Mouse (Mus musculus) myocyte (in vitro differentiated cells): Measurements from ENCODE around the gene Tmem8b. TPM values are rescaled to one million over a fixed set of nuclear protein-coding genes. Genes with fewer than 3 reads are reported as not detected.

Experiments
- H3K27me3 ChIP-seq: one replicate; pipeline ENCODE4 v1.6.1; 2011; ENCODE audit not compliant: control insufficient read depth, insufficient read depth, insufficient read length
- H3K36me3 ChIP-seq: one replicate; pipeline ENCODE4 v1.6.1; 2011; ENCODE audit not compliant: control insufficient read depth, insufficient read depth
- H3K4me2 ChIP-seq: one replicate; pipeline ENCODE4 v1.6.1; 2011; ENCODE audit warnings: low read depth, control low read depth
- H3K4me3 ChIP-seq: one replicate; pipeline ENCODE4 v1.5.1; 2011; ENCODE audit warnings: mild to moderate bottlenecking, control low read depth, moderate library complexity
- H3K79me2 ChIP-seq: one replicate; pipeline ENCODE4 v1.6.1; 2011; ENCODE audit not compliant: control insufficient read depth, insufficient read depth
- H3ac ChIP-seq: one replicate; pipeline ENCODE4 v1.6.1; 2011; ENCODE audit not compliant: control insufficient read depth, insufficient read length
- CEBPB ChIP-seq: IDR thresholded peaks from 2 replicates; pipeline ENCODE4 v1.6.1; 2011; ENCODE audit warnings: mild to moderate bottlenecking, moderate library complexity; ENCODE audit not compliant: poor library complexity, insufficient read depth, severe bottlenecking
- E2F4 ChIP-seq: IDR thresholded peaks from one replicate; pipeline ENCODE4 v1.6.1; 2011; ENCODE audit warnings: mild to moderate bottlenecking, control low read depth, moderate library complexity; ENCODE audit not compliant: insufficient read depth
- MAX ChIP-seq: IDR thresholded peaks from one replicate; pipeline ENCODE4 v1.6.1; 2011; ENCODE audit warnings: low read depth, mild to moderate bottlenecking, control low read depth
- MYOD1 ChIP-seq, 3 experiments: IDR thresholded peaks; one replicate each; pipeline ENCODE4 v1.6.1; 2011; ENCODE audit warnings: control low read depth in 2 of 3, low read depth in 2 of 3, mild to moderate bottlenecking in 2 of 3, moderate library complexity in 1 of 3; ENCODE audit not compliant: insufficient read length in 2 of 3, control insufficient read depth in 1 of 3
- MYOG ChIP-seq, 3 experiments: IDR thresholded peaks; one replicate each; pipeline ENCODE4 v1.6.1; 2011; ENCODE audit warnings: control low read depth in 2 of 3, low read depth in 2 of 3, mild to moderate bottlenecking in 2 of 3; ENCODE audit not compliant: insufficient read length in 2 of 3, control insufficient read depth in 1 of 3, insufficient read depth in 1 of 3
- POLR2A ChIP-seq: IDR thresholded peaks from one replicate; pipeline ENCODE4 v1.6.1; 2011; ENCODE audit warnings: low read depth, mild to moderate bottlenecking, control low read depth, moderate library complexity; ENCODE audit not compliant: insufficient read length
- POLR2AphosphoS2 ChIP-seq: IDR thresholded peaks from one replicate; pipeline ENCODE4 v1.6.1; 2011; ENCODE audit warnings: low read depth, control low read depth; ENCODE audit not compliant: insufficient read length
- REST ChIP-seq: IDR thresholded peaks from one replicate; pipeline ENCODE4 v1.6.1; 2011; ENCODE audit warnings: mild to moderate bottlenecking, control low read depth, moderate library complexity; ENCODE audit not compliant: insufficient read depth, insufficient read length
- SRF ChIP-seq: IDR thresholded peaks from one replicate; pipeline ENCODE4 v1.6.1; 2011; ENCODE audit warnings: low read depth; ENCODE audit not compliant: control insufficient read depth, insufficient read length
- TCF12 ChIP-seq: IDR thresholded peaks from one replicate; pipeline ENCODE4 v1.6.1; 2011; ENCODE audit warnings: mild to moderate bottlenecking, control low read depth; ENCODE audit not compliant: poor library complexity, insufficient read depth, severe bottlenecking
- TCF3 ChIP-seq: IDR thresholded peaks from one replicate; pipeline ENCODE4 v1.6.1; 2011; ENCODE audit warnings: low read depth, control low read depth; ENCODE audit not compliant: insufficient read length
- USF1 ChIP-seq: IDR thresholded peaks from one replicate; pipeline ENCODE4 v1.6.1; 2011; ENCODE audit warnings: low read depth, mild to moderate bottlenecking, control low read depth, moderate library complexity
- polyA plus RNA-seq: library from polyadenylated mRNA; unstranded; fragments of >200 nt; fragmentation: generic; extraction: Trizol; gene quantifications from one replicate; pipeline ENCODE4 v1.2.1, GENCODE M21; 2012; ENCODE audit warnings: missing spikeins

The Tmem8b gene
- polyA plus RNA-seq, 1 experiment, result 1.7 TPM

DNA sequence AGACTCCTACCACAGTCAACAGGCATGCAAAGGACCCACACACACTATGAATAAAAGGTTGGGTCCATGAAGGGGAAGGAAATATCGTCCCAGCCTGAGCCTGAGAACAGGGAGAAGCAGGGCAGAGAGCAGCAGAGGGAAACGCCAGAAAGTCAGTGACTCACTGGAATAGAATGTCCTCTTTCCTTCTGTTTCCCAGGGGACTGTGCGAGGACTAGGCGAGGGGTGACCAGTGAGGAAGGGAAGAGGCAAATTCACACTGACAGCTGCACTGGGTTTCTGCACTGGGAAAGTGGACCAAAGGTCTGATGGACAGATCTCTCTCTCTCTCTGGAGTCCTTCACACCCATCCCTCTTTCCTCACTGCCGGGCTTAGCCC is 59.8 kb downstream of the Tmem8b start:
- TF ChIP-seq MYOD1 (IDR thresholded peaks at IDR 0.05; ENCODE audit: control insufficient read depth in 1 of 3, insufficient read length in 2 of 3, low read depth in 2 of 3) (peak in 2 of 3 experiments; percentile 78 to 85), TCF12 (peak; percentile 33), USF1 (no peak), MYOG (IDR thresholded peaks at IDR 0.05; ENCODE audit: control insufficient read depth in 1 of 3, insufficient read depth in 1 of 3, insufficient read length in 2 of 3, low read depth in 2 of 3) (peak in 1 of 3 experiments; percentile 66), SRF (no peak), REST (no peak), POLR2A (no peak), CEBPB (no peak)
- Histone ChIP-seq H3K27me3 (no peaks in the 10 kb centered on the region), H3K79me2 (no peaks in the 10 kb centered on the region), H3K36me3 (no peaks in the 10 kb centered on the region), H3K4me2 (peak overlapping the region; percentile 79), H3K4me3 (no peak overlapping the region), H3ac (no peak overlapping the region)

DNA sequence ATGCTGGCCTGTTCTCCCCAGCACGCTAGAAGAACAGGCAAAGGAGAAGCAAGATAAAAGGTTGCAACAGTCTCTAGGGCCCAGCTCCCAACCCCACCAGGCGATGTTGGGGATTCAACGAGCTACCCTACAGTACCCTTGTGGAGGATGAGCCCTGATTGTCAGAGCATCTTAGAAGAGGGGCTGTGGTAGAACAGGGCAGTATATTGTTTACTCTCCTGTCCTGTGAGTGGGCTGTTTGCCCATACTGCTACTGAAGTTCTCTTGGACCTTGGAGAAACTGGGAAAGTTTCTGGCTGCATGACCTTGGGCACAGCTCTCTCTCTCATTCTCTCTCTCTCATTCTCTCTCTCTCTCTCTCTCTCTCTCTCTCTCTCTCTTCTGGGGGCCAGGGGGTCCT is 60.4 kb downstream of the Tmem8b start:
- no peak for TF ChIP-seq E2F4
- no peak for TF ChIP-seq SRF
- TF ChIP-seq CEBPB, result no peak
- no peak for TF ChIP-seq MAX
- no peak for TF ChIP-seq TCF12
- TF ChIP-seq USF1, result no peak
- peak overlapping the region; percentile 79 for H3K4me2 ChIP-seq
- H3K36me3 ChIP-seq, result no peaks in the 10 kb centered on the region
- no peaks in the 10 kb centered on the region for H3K27me3 ChIP-seq
- no peak overlapping the region for H3K4me3 ChIP-seq
- no peak overlapping the region for H3ac ChIP-seq
- H3K79me2 ChIP-seq, result no peaks in the 10 kb centered on the region

DNA sequence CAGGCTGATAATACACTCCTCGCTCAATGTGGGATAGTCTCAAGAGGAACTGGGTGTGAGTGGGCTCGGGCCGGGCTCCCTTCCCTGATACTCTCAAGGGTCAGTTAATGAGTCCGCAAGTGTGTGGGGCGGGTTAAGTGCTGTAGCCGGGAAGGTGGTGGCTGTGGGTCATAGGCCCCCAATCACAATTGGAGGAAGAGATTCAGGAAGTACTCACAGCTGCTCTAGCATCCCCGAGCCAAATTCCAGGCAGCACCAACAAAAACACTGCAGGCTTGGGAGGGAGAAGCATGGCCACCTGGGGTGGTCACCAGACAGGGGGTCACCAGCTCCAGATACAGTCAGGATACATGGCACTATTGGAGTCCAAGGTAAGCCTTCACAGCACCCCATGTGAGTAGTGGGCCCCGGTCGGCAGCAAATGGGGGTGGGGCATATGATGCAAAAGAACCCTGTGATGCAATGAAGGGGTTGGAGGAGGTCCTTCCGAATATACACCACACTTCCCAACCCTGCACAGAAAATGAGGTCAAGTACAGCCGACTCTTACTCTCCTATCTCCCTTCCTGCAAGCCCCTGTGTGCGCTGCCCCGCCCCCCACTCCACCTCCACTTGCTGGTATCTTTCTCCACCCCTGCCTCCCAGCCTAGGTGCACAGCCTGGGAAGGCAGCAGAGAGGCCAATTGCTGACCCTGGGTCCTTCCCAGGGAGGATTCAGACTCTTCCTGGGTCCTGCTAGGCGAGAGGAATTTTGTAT is 61.2 kb downstream of the Tmem8b start, which contains the start of gene Spaar:
Gene Spaar, plus strand, starts transcription at position 241 of the 757 bp plus-strand sequence.
- Histone ChIP-seq H3K4me2 (peak within 1 kb of the TSS; percentile 79), H3K79me2 (no peaks in the 10 kb centered on the region), H3K27me3 (no peaks in the 10 kb centered on the region), H3ac (no peak within 1 kb of the TSS), H3K4me3 (no peak within 1 kb of the TSS), H3K36me3 (no peaks in the 10 kb centered on the region)
- no peak for TF ChIP-seq USF1
- TF ChIP-seq MYOD1 (IDR thresholded peaks at IDR 0.05; ENCODE audit: control insufficient read depth in 1 of 3, insufficient read length in 2 of 3, low read depth in 2 of 3), result no peak

DNA sequence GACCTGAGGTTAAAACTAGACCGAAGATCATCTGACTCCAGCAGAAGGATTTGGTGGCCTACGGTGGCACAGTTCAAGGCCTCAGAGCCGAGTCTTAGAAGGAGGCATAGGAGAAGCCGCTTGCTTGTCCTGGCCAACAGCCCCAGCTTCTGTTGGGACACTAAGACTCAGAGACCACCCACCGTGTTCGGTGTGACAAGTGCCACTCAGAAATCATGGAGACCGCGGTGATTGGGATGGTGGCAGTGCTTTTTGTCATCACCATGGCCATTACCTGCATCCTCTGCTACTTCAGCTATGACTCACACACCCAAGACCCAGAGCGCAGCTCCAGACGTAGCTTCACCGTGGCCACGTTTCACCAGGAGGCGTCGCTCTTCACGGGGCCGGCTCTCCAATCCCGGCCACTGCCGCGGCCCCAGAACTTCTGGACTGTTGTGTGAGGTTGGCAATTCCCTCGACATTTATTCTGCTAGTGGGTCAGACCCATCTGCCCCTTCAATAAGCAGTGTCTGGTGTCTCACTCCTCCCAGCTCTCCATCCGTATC is 62.1 kb downstream of the Tmem8b start:
- H3K4me2 ChIP-seq, result no peak overlapping the region
- TF ChIP-seq MYOD1 (IDR thresholded peaks at IDR 0.05; ENCODE audit: control insufficient read depth in 1 of 3, insufficient read length in 2 of 3, low read depth in 2 of 3) (no peak), MAX (no peak), REST (no peak), SRF (no peak)

DNA sequence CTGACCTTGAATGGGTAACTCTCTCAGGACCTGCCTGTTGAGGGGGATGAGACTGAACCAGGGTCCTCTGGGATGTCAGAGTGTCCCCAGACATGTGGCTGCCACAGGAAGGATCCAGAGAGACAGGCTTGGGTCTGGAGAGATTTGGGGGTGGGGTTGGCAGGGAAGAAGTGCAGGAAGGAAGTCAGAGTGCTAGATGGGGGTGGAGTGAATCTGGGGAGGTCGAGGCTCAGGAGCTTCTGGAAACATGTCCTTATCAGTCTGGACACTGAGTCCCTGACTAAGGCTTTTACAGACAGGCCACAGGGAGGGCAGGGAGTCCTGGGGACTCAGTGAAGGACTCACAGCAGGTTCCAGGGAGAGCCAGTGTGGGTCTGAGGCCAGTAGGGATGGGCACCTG is 63.4 kb downstream of the Tmem8b start:
- no peak overlapping the region for H3ac ChIP-seq

More for the DNA sequence above, 62.1 kb downstream of the Tmem8b start:
- no peak overlapping the region for H3K4me3 ChIP-seq
- H3K36me3 ChIP-seq, result no peaks in the 10 kb centered on the region
- no peak overlapping the region for H3ac ChIP-seq
- no peaks in the 10 kb centered on the region for H3K27me3 ChIP-seq
- H3K79me2 ChIP-seq, result no peaks in the 10 kb centered on the region

More for the DNA sequence above, 63.4 kb downstream of the Tmem8b start:
- no peaks in the 10 kb centered on the region for H3K79me2 ChIP-seq
- no peaks in the 10 kb centered on the region for H3K27me3 ChIP-seq
- H3K4me3 ChIP-seq, result no peak overlapping the region
- TF ChIP-seq TCF3 (no peak), CEBPB (no peak), POLR2AphosphoS2 (no peak), E2F4 (no peak), POLR2A (no peak), USF1 (no peak), MAX (no peak), REST (no peak), TCF12 (no peak), MYOG (IDR thresholded peaks at IDR 0.05; ENCODE audit: control insufficient read depth in 1 of 3, insufficient read depth in 1 of 3, insufficient read length in 2 of 3, low read depth in 2 of 3) (no peak), MYOD1 (IDR thresholded peaks at IDR 0.05; ENCODE audit: control insufficient read depth in 1 of 3, insufficient read length in 2 of 3, low read depth in 2 of 3) (no peak), SRF (no peak)
- H3K36me3 ChIP-seq, result no peaks in the 10 kb centered on the region
- no peak overlapping the region for H3K4me2 ChIP-seq
